Mouse (Mus musculus) heart, postnatal 10 days (tissue): ENCODE measurements around the gene Adamts15. TPM values are rescaled to one million over a fixed set of nuclear protein-coding genes. Genes with fewer than 3 reads are reported as not detected.

ENCODE experiments used
- DNase-seq, 2 experiments: peaks; one replicate each; pipeline ENCODE4 v3.0.0; 2021
- intact Hi-C: fragments of 180-260 bp; cut with DNase I; formaldehyde crosslinking; loops from one replicate; pipeline ENCODE4 v1.15.1; 2025
- total RNA-seq, 2 experiments: library from RNA; stranded (reverse); gene quantifications; 2 replicates each; pipeline ENCODE4 v1.2.3; 2021

The Adamts15 gene
- total RNA-seq, 2 experiments from 2014 or later, result 13.1 to 16.4 TPM

GRCm38 (mm10) chr9:30896752-30897151 lies 25.5 kb downstream of the Adamts15 start:
- DNase-seq, result peak; percentile 91 to 93
- intact Hi-C loops, result loop anchor here (5.0 kb wide), 1 partner anchor 114 kb away; no protein-coding TSS in a partner anchor

- peak; percentile 49 to 59 for DNase-seq
- intact Hi-C loops, result loop anchor here (5.0 kb wide), 1 partner anchor 113 kb away; no protein-coding TSS in a partner anchor
These were observed 26.6 kb downstream of the Adamts15 start for GRCm38 (mm10) chr9:30895618-30896017.

- DNase-seq, result no peak
- intact Hi-C loops, result no loop called here
These were observed 36.0 kb downstream of the Adamts15 start for GRCm38 (mm10) chr9:30886276-30886675.

GRCm38 (mm10) chr9:30880553-30880952 lies 41.7 kb downstream of the Adamts15 start:
- intact Hi-C loops, result no loop called here
- DNase-seq, result no peak

- intact Hi-C loops, result no loop called here
- DNase-seq, result no peak
These were observed 42.3 kb downstream of the Adamts15 start for GRCm38 (mm10) chr9:30879947-30880273.

GRCm38 (mm10) chr9:30879248-30879946 lies 42.9 kb downstream of the Adamts15 start:
- DNase-seq, result peak in 1 of 2 experiments; percentile 31

GRCm38 (mm10) chr9:30876552-30876951 lies 45.7 kb downstream of the Adamts15 start:
- intact Hi-C loops, result no loop called here

More at GRCm38 (mm10) chr9:30879248-30879946, 42.9 kb downstream of the Adamts15 start:
- intact Hi-C loops, result no loop called here

GRCm38 (mm10) chr9:30855837-30856236 lies 66.4 kb downstream of the Adamts15 start:
- intact Hi-C loops, result no loop called here
- DNase-seq, result no peak

More at GRCm38 (mm10) chr9:30876552-30876951, 45.7 kb downstream of the Adamts15 start:
- DNase-seq, result no peak

- DNase-seq, result no peak
- intact Hi-C loops, result no loop called here
These were observed 70.4 kb downstream of the Adamts15 start for GRCm38 (mm10) chr9:30851841-30852240.

GRCm38 (mm10) chr9:30849951-30850350 lies 72.3 kb downstream of the Adamts15 start:
- intact Hi-C loops, result loop anchor here (5.0 kb wide), 1 partner anchor 68 kb away; no protein-coding TSS in a partner anchor
- peak; percentile 22 to 30 for DNase-seq

GRCm38 (mm10) chr9:30849444-30849843 lies 72.8 kb downstream of the Adamts15 start:
- intact Hi-C loops, result loop anchor here (5.0 kb wide), 1 partner anchor 67 kb away; no protein-coding TSS in a partner anchor
- no peak for DNase-seq

Other genes starting within 250 kb of the Adamts15 start
- gene Adamts8, start 20.1 kb upstream of the Adamts15 start, total RNA-seq, result 10 to 100 TPM in 1 of 2 experiments, 1 to 10 TPM in 1; 8.1 to 16.1 TPM
- gene Zbtb44, start 108.2 kb upstream of the Adamts15 start, total RNA-seq, result 10 to 100 TPM; 31.3 to 35.6 TPM
- under 1 TPM; 0.42 to 0.93 TPM for gene St14, start 209.4 kb upstream of the Adamts15 start, total RNA-seq